Mouse (Mus musculus) embryonic facial prominence, embryonic 14.5 days (tissue): Measurements from ENCODE around the gene Arsk. TPM values are rescaled to one million over a fixed set of nuclear protein-coding genes. Genes with fewer than 3 reads are reported as not detected.
A peak's percentile ranks its signal among the peaks of the same experiment; 100 is the strongest.

Experiments used
- ATAC-seq: fragments of 200-750 bp; cut with Nextera tagmentation; 2 replicates; pipeline ENCODE4 v1.8.0; 2017; ENCODE audit warnings: low read depth, moderate number of reproducible peaks, moderate TSS enrichment
- DNase-seq: peaks from one replicate; pipeline ENCODE4 v3.0.0-alpha.2; 2015; ENCODE audit warnings: low spot score
- H3K27ac ChIP-seq: fragments of 300-500 bp; sonication (generic); replicated peaks from 2 replicates; pipeline ENCODE4 v1.5.1; 2014; ENCODE audit warnings: low read depth, mild to moderate bottlenecking, low read length, moderate library complexity
- H3K27me3 ChIP-seq: fragments of 300-500 bp; sonication (generic); replicated peaks from 2 replicates; pipeline ENCODE4 v1.6.1; 2014; ENCODE audit warnings: low read length; ENCODE audit not compliant: control insufficient read depth, insufficient read depth
- H3K36me3 ChIP-seq: fragments of 300-500 bp; sonication (generic); 2 replicates; pipeline ENCODE4 v1.6.1; 2014; ENCODE audit warnings: low read length, mixed read lengths; ENCODE audit not compliant: control insufficient read depth, insufficient read depth
- H3K4me1 ChIP-seq: fragments of 300-500 bp; sonication (generic); 2 replicates; pipeline ENCODE4 v1.6.1; 2014; ENCODE audit warnings: antibody characterized with exemption, low read length; ENCODE audit not compliant: control insufficient read depth, insufficient read depth
- H3K4me2 ChIP-seq: fragments of 300-500 bp; sonication (generic); 2 replicates; pipeline ENCODE4 v1.6.1; 2014; ENCODE audit warnings: low read depth, mild to moderate bottlenecking, low read length, moderate library complexity, mixed read lengths
- H3K4me3 ChIP-seq: fragments of 300-500 bp; sonication (generic); 2 replicates; pipeline ENCODE4 v1.5.1; 2014; ENCODE audit warnings: low read depth, mild to moderate bottlenecking, low read length
- H3K9ac ChIP-seq: fragments of 300-500 bp; sonication (generic); 2 replicates; pipeline ENCODE4 v1.6.1; 2014; ENCODE audit warnings: low read depth, mild to moderate bottlenecking, low read length, moderate library complexity, mixed read lengths
- H3K9me3 ChIP-seq: fragments of 300-500 bp; sonication (generic); 2 replicates; pipeline ENCODE4 v1.6.1; 2016; ENCODE audit warnings: low read length; ENCODE audit not compliant: control insufficient read depth
- WGBS: fragments of 180-500 bp; shearing (Covaris S2); extraction: QIAGEN DNeasy Blood & Tissue Kit; methylation state at CpG from one replicate; pipeline ENCODE4 v1.1.7; 2014; 5-methylcytosine and 5-hydroxymethylcytosine counted together
- polyA plus RNA-seq: library from polyadenylated mRNA; unstranded; fragments of >200 nt; fragmentation: Nextera tagmentation; extraction: Ambion mirVana; gene quantifications from 2 replicates; pipeline ENCODE4 v1.2.1, GENCODE M21; 2014

The Arsk gene
- polyA plus RNA-seq, 1 experiment from 2014 or later, result 10.5 TPM

- Histone ChIP-seq H3K4me3 (no peak overlapping the region), H3K36me3 (no peaks in the 10 kb centered on the region; the same call in 1 of the 2 replicates), H3K4me1 (no peaks in the 10 kb centered on the region), H3K27ac (no peak overlapping the region), H3K9me3 (no peaks in the 10 kb centered on the region), H3K27me3 (no peaks in the 10 kb centered on the region), H3K4me2 (no peak overlapping the region), H3K9ac (no peak overlapping the region)
- DNase-seq (no peak), ATAC-seq (no peak)
- WGBS, result 75% methylated on average over 1 of the region's 1 CpGs
Observed at GRCm38 (mm10) chr13:76074323-76074722, 24.1 kb downstream of the Arsk start.

GRCm38 (mm10) chr13:76064363-76064945 is 34.0 kb downstream of the Arsk start:
- H3K9ac ChIP-seq, result no peak overlapping the region
- H3K4me2 ChIP-seq, result no peak overlapping the region
- H3K4me1 ChIP-seq, result no peaks in the 10 kb centered on the region
- ATAC-seq (no peak), DNase-seq (no peak)
- H3K4me3 ChIP-seq, result no peak overlapping the region
- WGBS, result 59% methylated on average over 13 of the region's 13 CpGs
- peaks cover 9% of the 10 kb centered on the region; the same call in 1 of the 2 replicates for H3K36me3 ChIP-seq
- no peaks in the 10 kb centered on the region for H3K27me3 ChIP-seq
- no peak overlapping the region for H3K27ac ChIP-seq
- H3K9me3 ChIP-seq, result no peaks in the 10 kb centered on the region

GRCm38 (mm10) chr13:76063548-76063947 is 34.9 kb downstream of the Arsk start:
- ATAC-seq, result no peak
- WGBS, result 86% methylated on average over 4 of the region's 4 CpGs

GRCm38 (mm10) chr13:76062569-76062968 is 35.9 kb downstream of the Arsk start:
- no peak overlapping the region for H3K9ac ChIP-seq

More at GRCm38 (mm10) chr13:76063548-76063947, 34.9 kb downstream of the Arsk start:
- Histone ChIP-seq H3K27ac (no peak overlapping the region), H3K4me2 (no peak overlapping the region), H3K27me3 (no peaks in the 10 kb centered on the region), H3K9me3 (no peaks in the 10 kb centered on the region), H3K9ac (no peak overlapping the region), H3K4me3 (no peak overlapping the region), H3K36me3 (peaks cover 9% of the 10 kb centered on the region; the same call in 1 of the 2 replicates), H3K4me1 (no peaks in the 10 kb centered on the region)
- no peak for DNase-seq

GRCm38 (mm10) chr13:76062126-76062525 is 36.3 kb downstream of the Arsk start:
- Histone ChIP-seq H3K4me3 (no peak overlapping the region), H3K27ac (no peak overlapping the region), H3K9me3 (no peaks in the 10 kb centered on the region), H3K27me3 (peaks cover 10% of the 10 kb centered on the region), H3K4me2 (no peak overlapping the region), H3K9ac (no peak overlapping the region), H3K4me1 (no peaks in the 10 kb centered on the region), H3K36me3 (peaks cover 9% of the 10 kb centered on the region; the same call in 1 of the 2 replicates)
- 89% methylated on average over 3 of the region's 3 CpGs for WGBS
- ATAC-seq, result no peak
- no peak for DNase-seq

More at GRCm38 (mm10) chr13:76062569-76062968, 35.9 kb downstream of the Arsk start:
- no peak overlapping the region for H3K4me3 ChIP-seq
- 86% methylated on average over 3 of the region's 3 CpGs for WGBS
- H3K27me3 ChIP-seq, result peaks cover 6% of the 10 kb centered on the region
- no peak overlapping the region for H3K4me2 ChIP-seq
- peaks cover 9% of the 10 kb centered on the region; the same call in 1 of the 2 replicates for H3K36me3 ChIP-seq
- no peaks in the 10 kb centered on the region for H3K9me3 ChIP-seq
- DNase-seq (no peak), ATAC-seq (no peak)
- no peaks in the 10 kb centered on the region for H3K4me1 ChIP-seq
- H3K27ac ChIP-seq, result no peak overlapping the region

GRCm38 (mm10) chr13:76059591-76059990 is 38.9 kb downstream of the Arsk start:
- Histone ChIP-seq H3K4me2 (no peak overlapping the region), H3K9ac (no peak overlapping the region), H3K36me3 (peaks cover 5% of the 10 kb centered on the region; the same call in 1 of the 2 replicates), H3K27ac (no peak overlapping the region), H3K9me3 (no peaks in the 10 kb centered on the region), H3K4me1 (peaks cover 11% of the 10 kb centered on the region; the same call in 1 of the 2 replicates), H3K4me3 (no peak overlapping the region), H3K27me3 (peaks cover 36% of the 10 kb centered on the region)
- DNase-seq (no peak), ATAC-seq (no peak)
- WGBS, result 88% methylated on average over 4 of the region's 4 CpGs

- Histone ChIP-seq H3K27ac (no peak overlapping the region), H3K9ac (no peak overlapping the region), H3K36me3 (peaks cover 5% of the 10 kb centered on the region; the same call in 1 of the 2 replicates), H3K4me3 (no peak overlapping the region), H3K27me3 (peaks cover 50% of the 10 kb centered on the region), H3K4me1 (peaks cover 11% of the 10 kb centered on the region; the same call in 1 of the 2 replicates), H3K9me3 (no peaks in the 10 kb centered on the region), H3K4me2 (no peak overlapping the region)
- 61% methylated on average over 10 of the region's 10 CpGs for WGBS
- DNase-seq (no peak), ATAC-seq (no peak)
Observed at GRCm38 (mm10) chr13:76057267-76058069, 41.0 kb downstream of the Arsk start.

- peak within 1 kb of the TSS; percentile 53; the same call in 1 of the 2 replicates for H3K9ac ChIP-seq
- H3K27me3 ChIP-seq, result peaks cover 50% of the 10 kb centered on the region
- no peak for DNase-seq
- peaks cover 11% of the 10 kb centered on the region; the same call in 1 of the 2 replicates for H3K4me1 ChIP-seq
- H3K4me2 ChIP-seq, result peak within 1 kb of the TSS; percentile 90
- 16% methylated on average over 10 of the region's 10 CpGs for WGBS
- H3K27ac ChIP-seq, result no peak within 1 kb of the TSS
- H3K9me3 ChIP-seq, result no peaks in the 10 kb centered on the region
- no peak for ATAC-seq
- H3K36me3 ChIP-seq, result no peaks in the 10 kb centered on the region
- peak within 1 kb of the TSS; percentile 48 for H3K4me3 ChIP-seq
Observed at GRCm38 (mm10) chr13:76056896-76057266, 41.6 kb downstream of the Arsk start, which contains the start of gene Gpr150. Gene Gpr150 (minus strand): TSS chr13:76056996.
